14 mouse cellular contexts compared by ENCODE assay signal in genomic region chr7:97747176-97747707, GRCm38 (mm10). TPM values are rescaled to one million over a fixed set of nuclear protein-coding genes. Genes with fewer than 3 reads are reported as not detected.
DNase-seq lines count a peak whose midpoint lies in the region; ATAC-seq lines count a peak whose summit lies in the region.
"Had no signal": no experiment of that assay in that cellular context is flagged by ENCODE, and none has a peak within 500 bp of the region (broad histone marks: within the 10 kb centered on the region; RNA-seq: fewer than 3 reads in every experiment).

No protein-coding gene starts in this region.

- H3K36me3 ChIP-seq in liver, embryonic 11.5 days (ENCODE audit: control insufficient read depth, insufficient read depth, low read length) = no peaks in the 10 kb centered on the region
- H3K36me3 ChIP-seq: limb, embryonic 12.5 days; neural tube, embryonic 12.5 days had no signal

- 38% methylated on average over 4 of the region's 4 CpGs for WGBS in liver, embryonic 11.5 days

- peaks cover 8% of the 10 kb centered on the region for H3K4me1 ChIP-seq in liver, embryonic 11.5 days (replicated peaks; ENCODE audit: control insufficient read depth, insufficient read depth, low read length)

- no peaks in the 10 kb centered on the region for H3K9me3 ChIP-seq in liver, embryonic 11.5 days (ENCODE audit: control insufficient read depth, low read length)
- H3K9me3 ChIP-seq: limb, embryonic 12.5 days; megakaryocyte, embryonic 14.5 days; neural tube, embryonic 12.5 days had no signal

- H3K4me2 ChIP-seq in liver, embryonic 11.5 days = peak overlapping the region; percentile 53
- H3K4me2 ChIP-seq: neural tube, embryonic 12.5 days had no signal

- H3K4me3 ChIP-seq in liver, embryonic 11.5 days (ENCODE audit: low read depth, low read length) = no peak overlapping the region
- H3K4me3 ChIP-seq: limb, embryonic 12.5 days; neural tube, embryonic 12.5 days had no signal

- peak overlapping the region; percentile 93 for H3K27ac ChIP-seq in liver, embryonic 11.5 days (ENCODE audit: low read depth, low read length)
- H3K27ac ChIP-seq: hindbrain, postnatal 0 days; kidney, postnatal 0 days; layer of hippocampus, adult 2 months; limb, embryonic 12.5 days; neural tube, embryonic 12.5 days had no signal

- DNase-seq in spleen, adult 12 weeks (ENCODE audit: low spot score) = peak; percentile 19
- DNase-seq in spleen, adult 18-20 months = no peak
- peak; percentile 81 for DNase-seq in c-Kit-positive CD71-positive TER-119-negative erythroid progenitor cells, embryonic 14.5 days (ENCODE audit: low read depth)
- peak; percentile 51 for DNase-seq in liver, embryonic 11.5 days (ENCODE audit: low spot score)
- no peak for DNase-seq in right cerebral cortex, postnatal 4 days
- no peak for DNase-seq in MN1 (ENCODE audit: low spot score)

- peak overlapping the region; percentile 54 for H3K9ac ChIP-seq in liver, embryonic 11.5 days (ENCODE audit: low read depth, low read length)
- H3K9ac ChIP-seq: limb, embryonic 12.5 days; neural tube, embryonic 12.5 days had no signal

- H3K27me3 ChIP-seq in liver, embryonic 11.5 days (replicated peaks; ENCODE audit: control insufficient read depth, insufficient read depth, low read length) = no peaks in the 10 kb centered on the region
- H3K27me3 ChIP-seq: limb, embryonic 12.5 days; megakaryocyte, embryonic 14.5 days; neural tube, embryonic 12.5 days had no signal

- peak; percentile 92 for ATAC-seq in liver, embryonic 11.5 days (replicated peaks; ENCODE audit: low FRiP score)
- ATAC-seq in megakaryocyte-erythroid progenitor cell, adult 5-6 weeks (replicated peaks; ENCODE audit: low FRiP score, low TSS enrichment, poor library complexity, severe bottlenecking) = peak; percentile 81

RNA-seq across cellular contexts. Expression of gene Aqp11, which starts 9.2 kb away (rescaled TPM):
- polyA plus RNA-seq in liver, embryonic 11.5 days (2014; fragmentation: Nextera tagmentation; extraction: Ambion mirVana) = 18.9 and 19.8 TPM in 2 replicates
- total RNA-seq in megakaryocyte-erythroid progenitor cell, adult 5-6 weeks (2014; fragmentation: Nextera tagmentation) = 16.4 and 23.0 TPM in 2 replicates
- total RNA-seq in megakaryocyte-erythroid progenitor cell, adult 5-6 weeks (2017) = 6.9 and 8.5 TPM in 2 replicates
- total RNA-seq: monocyte, adult 5-6 weeks had no signal

RNA-seq across cellular contexts. Expression of gene Pak1, which starts 41.1 kb away (rescaled TPM):
- 15.2 and 15.4 TPM in 2 replicates for polyA plus RNA-seq in liver, embryonic 11.5 days (2014; fragmentation: Nextera tagmentation; extraction: Ambion mirVana)
- 6.9 and 8.2 TPM in 2 replicates for total RNA-seq in megakaryocyte-erythroid progenitor cell, adult 5-6 weeks (2014; fragmentation: Nextera tagmentation)
- 13.9 and 20.3 TPM in 2 replicates for total RNA-seq in megakaryocyte-erythroid progenitor cell, adult 5-6 weeks (2017)

RNA-seq across cellular contexts. Expression of gene Clns1a, which starts 50.8 kb away (rescaled TPM):
- polyA plus RNA-seq in liver, embryonic 11.5 days (2014; fragmentation: Nextera tagmentation; extraction: Ambion mirVana) = 187 and 208 TPM in 2 replicates
- total RNA-seq in megakaryocyte-erythroid progenitor cell, adult 5-6 weeks (2014; fragmentation: Nextera tagmentation) = 118 and 121 TPM in 2 replicates
- total RNA-seq in megakaryocyte-erythroid progenitor cell, adult 5-6 weeks (2017) = 181 and 238 TPM in 2 replicates

Comparison
In these comparisons a context has a peak if more than half of its experiments do, and no peak if none do; other contexts are left out.
1. DNase-seq: peak in spleen, adult 12 weeks (single experiment), c-Kit-positive CD71-positive TER-119-negative erythroid progenitor cells, embryonic 14.5 days (single experiment) and liver, embryonic 11.5 days (single experiment); none in spleen, adult 18-20 months (0 of 2), right cerebral cortex, postnatal 4 days (single experiment) and MN1 (single experiment).